Mouse (Mus musculus) hindbrain, postnatal 0 days (tissue): Measurements from ENCODE around the gene Gm20917. TPM values are rescaled to one million over a fixed set of nuclear protein-coding genes. Genes with fewer than 3 reads are reported as not detected.
"Not testable (repeated sequence)": the region's sequence is repeated elsewhere in the genome, so short reads cannot be mapped to it uniquely, and the experiment has no call there.

Experiments
- ATAC-seq: fragments of 200-750 bp; cut with Nextera tagmentation; 2 replicates; pipeline ENCODE4 v1.8.0; 2017; ENCODE audit warnings: mild to moderate bottlenecking, moderate TSS enrichment, moderate library complexity
- DNase-seq: peaks from one replicate; pipeline ENCODE4 v3.0.0-alpha.2; 2015; ENCODE audit warnings: low spot score
- H3K27ac ChIP-seq: fragments of 300-500 bp; sonication (generic); 2 replicates; pipeline ENCODE4 v1.5.1; 2014; ENCODE audit warnings: mild to moderate bottlenecking
- H3K27me3 ChIP-seq: fragments of 300-500 bp; sonication (generic); 2 replicates; pipeline ENCODE4 v1.6.1; 2014; ENCODE audit warnings: low read length, mixed read lengths; ENCODE audit not compliant: insufficient read depth
- H3K36me3 ChIP-seq: fragments of 300-500 bp; sonication (generic); 2 replicates; pipeline ENCODE4 v1.6.1; 2014; ENCODE audit warnings: low read length, mixed read lengths; ENCODE audit not compliant: insufficient read depth
- H3K4me1 ChIP-seq: fragments of 300-500 bp; sonication (generic); 2 replicates; pipeline ENCODE4 v1.6.1; 2014; ENCODE audit warnings: antibody characterized with exemption, low read length, mixed read lengths; ENCODE audit not compliant: insufficient read depth
- H3K4me2 ChIP-seq: fragments of 300-500 bp; sonication (generic); 2 replicates; pipeline ENCODE4 v1.6.1; 2014; ENCODE audit warnings: low read depth, mild to moderate bottlenecking, low read length, moderate library complexity, mixed read lengths
- H3K4me3 ChIP-seq: fragments of 300-500 bp; sonication (generic); 2 replicates; pipeline ENCODE4 v1.5.1; 2014; ENCODE audit warnings: low read length
- H3K9ac ChIP-seq: fragments of 300-500 bp; sonication (generic); replicated peaks from 2 replicates; pipeline ENCODE4 v1.6.1; 2014; ENCODE audit warnings: mild to moderate bottlenecking, low read length, moderate library complexity, mixed read lengths
- H3K9me3 ChIP-seq: fragments of 300-500 bp; sonication (generic); 2 replicates; pipeline ENCODE4 v1.6.1; 2016; ENCODE audit warnings: low read length, mixed read lengths
- WGBS: fragments of 180-500 bp; shearing (Covaris S2); extraction: QIAGEN DNeasy Blood & Tissue Kit; methylation state at CpG from one replicate; pipeline ENCODE4 v1.1.7; 2014; 5-methylcytosine and 5-hydroxymethylcytosine counted together
- polyA plus RNA-seq: library from polyadenylated mRNA; unstranded; fragments of >200 nt; fragmentation: Nextera tagmentation; extraction: Ambion mirVana; gene quantifications from 2 replicates; pipeline ENCODE4 v1.2.1, GENCODE M21; 2015
- total RNA-seq: library from RNA; depleted of rRNA; stranded (reverse); fragments of >200 nt; gene quantifications from 2 replicates; pipeline ENCODE4 v1.2.3, GENCODE M21; 2014; rRNA removed

Gm20917 gene
- not detected in 2 replicates for total RNA-seq
- polyA plus RNA-seq = not detected in 2 replicates

- not testable (repeated sequence) for H3K36me3 ChIP-seq, H3K4me1 ChIP-seq, H3K4me2 ChIP-seq, H3K9ac ChIP-seq, DNase-seq, H3K4me3 ChIP-seq, ATAC-seq, H3K27ac ChIP-seq, H3K9me3 ChIP-seq, H3K27me3 ChIP-seq
- no CpG with 5 or more reads among the region's 4 CpGs for WGBS
Measured at GRCm38 (mm10) chrY:79151022-79151421, at the start of gene Gm20917. TSS of gene Gm20917 (minus strand) at chrY:79151122.

Other genes starting within 250 kb of the Gm20917 start
- not detected in 2 replicates for gene Gm20916, start 168.4 kb upstream of the Gm20917 start, total RNA-seq
- not detected in 2 replicates for gene Gm20916, start 168.4 kb upstream of the Gm20917 start, polyA plus RNA-seq